In genomic region chr6:84529912-84530311, GRCm38 (mm10) we compare ENCODE assay signal across 28 mouse cellular contexts.
"Had no signal": no experiment of that assay in that cellular context is flagged by ENCODE, and none has a peak within 500 bp of the region (broad histone marks: within the 10 kb centered on the region; RNA-seq: fewer than 3 reads in every experiment).

No protein-coding gene starts in this region.

- H3K27ac ChIP-seq: embryonic facial prominence, embryonic 10.5 days; embryonic facial prominence, embryonic 12.5 days; embryonic facial prominence, embryonic 13.5 days; embryonic facial prominence, embryonic 15.5 days; forebrain, embryonic 10.5 days; forebrain, embryonic 13.5 days; forebrain, embryonic 15.5 days; gastrocnemius, adult 2 months; heart, adult 2 months had no signal

- H3K27me3 ChIP-seq: embryonic facial prominence, embryonic 12.5 days; embryonic facial prominence, embryonic 13.5 days; embryonic facial prominence, embryonic 15.5 days; forebrain, embryonic 13.5 days; forebrain, embryonic 15.5 days had no signal

- ATAC-seq: forebrain, embryonic 13.5 days; forebrain, embryonic 14.5 days; forebrain, embryonic 15.5 days; forebrain, embryonic 16.5 days; forebrain, postnatal 0 days had no signal

- H3K4me2 ChIP-seq: embryonic facial prominence, embryonic 12.5 days; embryonic facial prominence, embryonic 13.5 days; embryonic facial prominence, embryonic 15.5 days; forebrain, embryonic 13.5 days; forebrain, embryonic 15.5 days had no signal

- DNase-seq: cerebellum, adult 2 months; cerebellum, adult 8-10 months; cerebellum, adult 9-10 months; cerebellum, adult 9-11 months; cerebellum, postnatal 10 days; cerebellum, postnatal 14 days; cerebellum, postnatal 25 days; cerebellum, postnatal 36 days; embryo, embryonic 11 days; forebrain, postnatal 0 days; gastrocnemius, adult 2 months; gastrocnemius, postnatal 10 days; gastrocnemius, postnatal 14 days; gastrocnemius, postnatal 25 days; gastrocnemius, postnatal 36 days; heart, adult 11 months; heart, adult 18-20 months; heart, adult 2 months had no signal

- H3K4me1 ChIP-seq: embryonic facial prominence, embryonic 10.5 days; embryonic facial prominence, embryonic 12.5 days; embryonic facial prominence, embryonic 13.5 days; embryonic facial prominence, embryonic 15.5 days; forebrain, embryonic 10.5 days; forebrain, embryonic 13.5 days; forebrain, embryonic 15.5 days had no signal

- H3K9ac ChIP-seq: embryonic facial prominence, embryonic 12.5 days; embryonic facial prominence, embryonic 13.5 days; embryonic facial prominence, embryonic 15.5 days; forebrain, embryonic 13.5 days; forebrain, embryonic 15.5 days; forebrain, postnatal 0 days had no signal

- H3K9me3 ChIP-seq: embryonic facial prominence, embryonic 10.5 days; embryonic facial prominence, embryonic 12.5 days; embryonic facial prominence, embryonic 13.5 days; embryonic facial prominence, embryonic 15.5 days; forebrain, embryonic 10.5 days; forebrain, embryonic 13.5 days; forebrain, embryonic 15.5 days had no signal

- H3K4me3 ChIP-seq: embryonic facial prominence, embryonic 10.5 days; embryonic facial prominence, embryonic 12.5 days; embryonic facial prominence, embryonic 13.5 days; embryonic facial prominence, embryonic 15.5 days; erythroblast, embryonic 14.5 days; forebrain, embryonic 10.5 days; forebrain, embryonic 13.5 days; forebrain, embryonic 15.5 days; gastrocnemius, adult 2 months; heart, adult 2 months had no signal

- H3K36me3 ChIP-seq: embryonic facial prominence, embryonic 10.5 days; embryonic facial prominence, embryonic 12.5 days; embryonic facial prominence, embryonic 13.5 days; embryonic facial prominence, embryonic 15.5 days; forebrain, embryonic 10.5 days; forebrain, embryonic 15.5 days had no signal
